Mouse (Mus musculus): ENCODE data around the gene Snx29. TPM values are rescaled to one million over a fixed set of nuclear protein-coding genes. Genes with fewer than 3 reads are reported as not detected.

Snx29 gene
- polyA plus RNA-seq, 1 experiment from 2014 or later, result 10.0 TPM

GRCm38 (mm10) chr16:11757471-11757870, 434.8 kb downstream of the Snx29 start:
- Histone ChIP-seq H3K9ac (replicated peaks; ENCODE audit: low read depth) (no peak overlapping the region), H3K4me2 (replicated peaks; ENCODE audit: low read depth, low read length) (no peak overlapping the region), H3K9me3 (ENCODE audit: low read length) (no peaks in the 10 kb centered on the region), H3K4me3 (ENCODE audit: low read depth, low read length) (no peak overlapping the region), H3K4me1 (ENCODE audit: insufficient read depth, low read depth, low read length) (no peaks in the 10 kb centered on the region), H3K27ac (ENCODE audit: low read length) (no peak overlapping the region), H3K36me3 (ENCODE audit: insufficient read depth, low read length) (0 out of 2 replicates have a peak, but pooled peaks cover 13% of the 10 kb centered on the region), H3K27me3 (replicated peaks; ENCODE audit: insufficient read depth, low read length) (no peaks in the 10 kb centered on the region)
- TF ChIP-seq CTCF (IDR thresholded peaks at IDR 0.05) (no peak), EP300 (IDR thresholded peaks at IDR 0.05) (no peak)
- WGBS, result 88% methylated on average over 8 of the region's 8 CpGs
- no peak for DNase-seq (ENCODE audit: low spot score)
- no peak for ATAC-seq

GRCm38 (mm10) chr16:11757951-11758350, 435.2 kb downstream of the Snx29 start:
- DNase-seq (ENCODE audit: low spot score), result peak; percentile 71
- ATAC-seq, result peak; percentile 89

GRCm38 (mm10) chr16:11772318-11772717, 449.6 kb downstream of the Snx29 start:
- Histone ChIP-seq H3K27me3 (replicated peaks; ENCODE audit: insufficient read depth, low read length) (no peaks in the 10 kb centered on the region), H3K4me1 (ENCODE audit: insufficient read depth, low read depth, low read length) (no peaks in the 10 kb centered on the region), H3K9me3 (ENCODE audit: low read length) (no peaks in the 10 kb centered on the region), H3K4me3 (ENCODE audit: low read depth, low read length) (no peak overlapping the region), H3K9ac (replicated peaks; ENCODE audit: low read depth) (no peak overlapping the region), H3K4me2 (replicated peaks; ENCODE audit: low read depth, low read length) (no peak overlapping the region), H3K27ac (ENCODE audit: low read length) (no peak overlapping the region), H3K36me3 (ENCODE audit: insufficient read depth, low read length) (no peaks in the 10 kb centered on the region)
- DNase-seq (ENCODE audit: low spot score) (no peak), ATAC-seq (no peak)
- TF ChIP-seq CTCF (IDR thresholded peaks at IDR 0.05) (no peak), EP300 (IDR thresholded peaks at IDR 0.05) (no peak)
- 87% methylated on average over 2 of the region's 2 CpGs for WGBS

More at GRCm38 (mm10) chr16:11757951-11758350, 435.2 kb downstream of the Snx29 start:
- H3K27ac ChIP-seq (ENCODE audit: low read length), result no peak overlapping the region
- no peak for TF ChIP-seq EP300 (IDR thresholded peaks at IDR 0.05)
- no peak for TF ChIP-seq CTCF (IDR thresholded peaks at IDR 0.05)
- no peaks in the 10 kb centered on the region for H3K4me1 ChIP-seq (ENCODE audit: insufficient read depth, low read depth, low read length)
- H3K36me3 ChIP-seq (ENCODE audit: insufficient read depth, low read length), result 0 out of 2 replicates have a peak, but pooled peaks cover 13% of the 10 kb centered on the region
- no peak overlapping the region for H3K9ac ChIP-seq (replicated peaks; ENCODE audit: low read depth)
- no peaks in the 10 kb centered on the region for H3K9me3 ChIP-seq (ENCODE audit: low read length)
- no peak overlapping the region for H3K4me3 ChIP-seq (ENCODE audit: low read depth, low read length)
- 50% methylated on average over 7 of the region's 7 CpGs for WGBS
- no peaks in the 10 kb centered on the region for H3K27me3 ChIP-seq (replicated peaks; ENCODE audit: insufficient read depth, low read length)
- no peak overlapping the region for H3K4me2 ChIP-seq (replicated peaks; ENCODE audit: low read depth, low read length)

- no peak overlapping the region for H3K4me2 ChIP-seq (replicated peaks; ENCODE audit: low read depth, low read length)
- H3K27ac ChIP-seq (ENCODE audit: low read length), result no peak overlapping the region
- H3K27me3 ChIP-seq (replicated peaks; ENCODE audit: insufficient read depth, low read length), result no peaks in the 10 kb centered on the region
- WGBS, result 77% methylated on average over 1 of the region's 1 CpGs
- H3K36me3 ChIP-seq (ENCODE audit: insufficient read depth, low read length), result no peaks in the 10 kb centered on the region
- DNase-seq (ENCODE audit: low spot score) (no peak), ATAC-seq (no peak)
- no peak for TF ChIP-seq CTCF (IDR thresholded peaks at IDR 0.05)
- no peaks in the 10 kb centered on the region for H3K9me3 ChIP-seq (ENCODE audit: low read length)
- H3K9ac ChIP-seq (replicated peaks; ENCODE audit: low read depth), result no peak overlapping the region
- no peak overlapping the region for H3K4me3 ChIP-seq (ENCODE audit: low read depth, low read length)
- no peaks in the 10 kb centered on the region for H3K4me1 ChIP-seq (ENCODE audit: insufficient read depth, low read depth, low read length)
Measured at GRCm38 (mm10) chr16:11774321-11774720, 451.6 kb downstream of the Snx29 start.

- H3K9ac ChIP-seq (replicated peaks; ENCODE audit: low read depth), result no peak overlapping the region
- TF ChIP-seq EP300 (IDR thresholded peaks at IDR 0.05) (no peak), CTCF (IDR thresholded peaks at IDR 0.05) (no peak)
- no peak overlapping the region for H3K4me2 ChIP-seq (replicated peaks; ENCODE audit: low read depth, low read length)
- no peaks in the 10 kb centered on the region for H3K36me3 ChIP-seq (ENCODE audit: insufficient read depth, low read length)
- ATAC-seq, result no peak
- no peak for DNase-seq (ENCODE audit: low spot score)
- no peaks in the 10 kb centered on the region for H3K4me1 ChIP-seq (ENCODE audit: insufficient read depth, low read depth, low read length)
- no peaks in the 10 kb centered on the region for H3K27me3 ChIP-seq (replicated peaks; ENCODE audit: insufficient read depth, low read length)
- no peak overlapping the region for H3K27ac ChIP-seq (ENCODE audit: low read length)
- H3K4me3 ChIP-seq (ENCODE audit: low read depth, low read length), result no peak overlapping the region
- 55% methylated on average over 3 of the region's 3 CpGs for WGBS
- no peaks in the 10 kb centered on the region for H3K9me3 ChIP-seq (ENCODE audit: low read length)
Measured at GRCm38 (mm10) chr16:11776528-11776927, 453.8 kb downstream of the Snx29 start.

GRCm38 (mm10) chr16:11778191-11778590, 455.5 kb downstream of the Snx29 start:
- 64% methylated on average over 5 of the region's 5 CpGs for WGBS
- DNase-seq (ENCODE audit: low spot score) (no peak), ATAC-seq (no peak)
- H3K36me3 ChIP-seq (ENCODE audit: insufficient read depth, low read length), result no peaks in the 10 kb centered on the region
- TF ChIP-seq CTCF (IDR thresholded peaks at IDR 0.05), result no peak
- TF ChIP-seq EP300 (IDR thresholded peaks at IDR 0.05), result no peak
- H3K27ac ChIP-seq (ENCODE audit: low read length), result no peak overlapping the region
- H3K4me3 ChIP-seq (ENCODE audit: low read depth, low read length), result no peak overlapping the region
- H3K9me3 ChIP-seq (ENCODE audit: low read length), result no peaks in the 10 kb centered on the region
- H3K9ac ChIP-seq (replicated peaks; ENCODE audit: low read depth), result no peak overlapping the region
- no peaks in the 10 kb centered on the region for H3K27me3 ChIP-seq (replicated peaks; ENCODE audit: insufficient read depth, low read length)
- H3K4me1 ChIP-seq (ENCODE audit: insufficient read depth, low read depth, low read length), result no peaks in the 10 kb centered on the region
- no peak overlapping the region for H3K4me2 ChIP-seq (replicated peaks; ENCODE audit: low read depth, low read length)
